Mouse (Mus musculus) CD4-positive, CD25-positive, alpha-beta regulatory T cell (primary cell): Measurements from ENCODE around the gene Rex2. TPM values are rescaled to one million over a fixed set of nuclear protein-coding genes. Genes with fewer than 3 reads are reported as not detected.

Experiments used
- polyA plus RNA-seq: library from polyadenylated mRNA; unstranded; fragments of 100-300 nt; shearing (Covaris generic); gene quantifications from one replicate; pipeline ENCODE4 v1.2.1, GENCODE M21; 2017

Rex2 gene
- polyA plus RNA-seq: 0.22 TPM

GRCm38 (mm10) chr4:147021550-147021949 lies at the start of gene Rex2:
Rex2 (plus strand) TSS chr4:147021850.

Other genes with a start within 250 kb of the Rex2 start
- 0.31 TPM for gene Gm21411, start 112.3 kb upstream of the Rex2 start, polyA plus RNA-seq
- gene Zfp989, start 49.9 kb upstream of the Rex2 start, polyA plus RNA-seq: 2.6 TPM
- gene Zfp991, start 110.2 kb downstream of the Rex2 start, polyA plus RNA-seq: 5.8 TPM